Mouse (Mus musculus): ENCODE results near the gene Gm10198. TPM values are rescaled to one million over a fixed set of nuclear protein-coding genes. Genes with fewer than 3 reads are reported as not detected.

The Gm10198 gene
- total and polyA plus RNA-seq, 3 experiments, result not detected

DNA sequence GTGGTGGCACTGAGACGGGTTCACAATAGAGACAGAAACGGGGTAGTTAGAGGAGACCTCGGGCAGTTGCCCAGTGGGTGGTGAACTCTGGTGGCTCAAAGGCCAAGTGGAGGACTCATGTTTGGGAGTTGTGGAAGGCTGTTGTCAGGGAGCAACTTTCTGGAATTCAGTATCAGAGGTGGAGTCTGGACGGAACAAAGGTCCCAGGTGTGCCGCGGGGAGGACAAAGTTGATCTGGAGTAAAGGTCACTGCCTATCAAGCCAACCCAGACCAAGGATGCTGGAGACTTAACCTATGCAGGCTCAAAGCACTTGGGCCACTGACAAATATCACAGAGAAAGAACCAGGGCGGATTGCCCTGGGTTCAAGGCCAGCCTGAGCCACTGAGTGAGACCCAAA lies 5.5 kb downstream of the Gm10198 start:
- no peaks in the 10 kb centered on the region for H3K4me1 ChIP-seq (ENCODE audit: control insufficient read depth in 1 of 2, insufficient read depth in 2 of 2, low read length in 2 of 2)
- no peak overlapping the region for H3K4me3 ChIP-seq (ENCODE audit: control insufficient read depth in 1 of 2, insufficient read depth in 1 of 2, low read depth in 2 of 2, low read length in 2 of 2)
- H3K36me3 ChIP-seq (ENCODE audit: control insufficient read depth in 1 of 2, insufficient read depth in 2 of 2, low read length in 2 of 2), result no peaks in the 10 kb centered on the region
- TF ChIP-seq MEF2A (IDR thresholded peaks at IDR 0.05; ENCODE audit: extremely low read depth, insufficient replicate concordance, low read depth, low read length, poor library complexity, severe bottlenecking), result no peak
- TF ChIP-seq TAL1 (IDR thresholded peaks at IDR 0.05; ENCODE audit: low read length), result no peak
- TF ChIP-seq ZMIZ1 (IDR thresholded peaks at IDR 0.05; ENCODE audit: low read depth, low read length), result no peak
- no peak for TF ChIP-seq GABPA (IDR thresholded peaks at IDR 0.05; ENCODE audit: low read depth, low read length)
- no peak for TF ChIP-seq GATA1 (IDR thresholded peaks at IDR 0.05; ENCODE audit: low read depth, low read length)
- no peak for TF ChIP-seq TBP (IDR thresholded peaks at IDR 0.05; ENCODE audit: low read depth, low read length)
- no peak for DNase-seq (ENCODE audit: low read depth, low spot score)
- H3K27ac ChIP-seq (ENCODE audit: control insufficient read depth, low read depth, low read length), result no peak overlapping the region
- H3K79me2 ChIP-seq (ENCODE audit: control insufficient read depth, insufficient read depth, low read length, poor library complexity), result no peaks in the 10 kb centered on the region
- no peak overlapping the region for H3K9ac ChIP-seq (ENCODE audit: control insufficient read depth, low read depth, low read length, poor library complexity, severe bottlenecking)
- H3K9me3 ChIP-seq (replicated peaks; ENCODE audit: insufficient read depth, low read length), result no peaks in the 10 kb centered on the region
- no peaks in the 10 kb centered on the region for H3K27me3 ChIP-seq (ENCODE audit: control insufficient read depth in 1 of 2, insufficient read depth in 2 of 2, low read length in 2 of 2)

DNA sequence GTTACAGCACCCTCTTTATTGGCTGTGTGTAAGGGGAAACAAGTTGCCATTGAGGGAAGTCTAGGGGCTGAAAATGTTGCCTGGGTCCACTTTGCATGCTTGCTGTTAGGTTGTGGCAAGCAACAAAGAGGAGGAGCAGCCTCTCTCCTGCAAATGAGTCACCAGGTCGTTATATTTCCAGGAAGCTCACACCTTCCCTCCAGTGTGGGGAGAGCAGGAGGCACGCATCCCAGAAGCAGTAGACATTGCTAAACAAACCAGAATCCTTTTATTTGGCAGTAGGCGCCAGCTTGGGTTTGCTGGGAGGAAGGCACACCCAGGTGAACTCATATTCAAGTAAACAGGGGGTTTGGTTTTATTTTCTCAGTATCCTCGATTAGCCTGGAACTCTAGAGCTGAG lies 8.8 kb downstream of the Gm10198 start:
- TF ChIP-seq USF2 (IDR thresholded peaks at IDR 0.05; ENCODE audit: borderline replicate concordance in 1 of 2, insufficient read depth in 1 of 2, low read depth in 1 of 2, low read length in 2 of 2) (no peak), NRF1 (IDR thresholded peaks at IDR 0.05; ENCODE audit: insufficient read depth, low read depth, low read length, poor library complexity, severe bottlenecking) (no peak), USF1 (IDR thresholded peaks at IDR 0.05; ENCODE audit: low read depth, low read length) (no peak)
- Histone ChIP-seq H3K36me3 (ENCODE audit: control insufficient read depth in 1 of 2, insufficient read depth in 2 of 2, low read length in 2 of 2) (no peaks in the 10 kb centered on the region), H3K9ac (ENCODE audit: control insufficient read depth, low read depth, low read length, poor library complexity, severe bottlenecking) (no peak overlapping the region), H3K27me3 (ENCODE audit: control insufficient read depth in 1 of 2, insufficient read depth in 2 of 2, low read length in 2 of 2) (no peaks in the 10 kb centered on the region; a peak in 1 of 4 replicates), H3K4me3 (ENCODE audit: control insufficient read depth in 1 of 2, insufficient read depth in 1 of 2, low read depth in 2 of 2, low read length in 2 of 2) (no peak overlapping the region), H3K9me3 (replicated peaks; ENCODE audit: insufficient read depth, low read length) (no peaks in the 10 kb centered on the region), H3K4me1 (ENCODE audit: control insufficient read depth in 1 of 2, insufficient read depth in 2 of 2, low read length in 2 of 2) (no peaks in the 10 kb centered on the region), H3K79me2 (ENCODE audit: control insufficient read depth, insufficient read depth, low read length, poor library complexity) (no peaks in the 10 kb centered on the region), H3K27ac (ENCODE audit: control insufficient read depth, low read depth, low read length) (no peak overlapping the region)
- DNase-seq (ENCODE audit: low read depth, low spot score), result no peak

DNA sequence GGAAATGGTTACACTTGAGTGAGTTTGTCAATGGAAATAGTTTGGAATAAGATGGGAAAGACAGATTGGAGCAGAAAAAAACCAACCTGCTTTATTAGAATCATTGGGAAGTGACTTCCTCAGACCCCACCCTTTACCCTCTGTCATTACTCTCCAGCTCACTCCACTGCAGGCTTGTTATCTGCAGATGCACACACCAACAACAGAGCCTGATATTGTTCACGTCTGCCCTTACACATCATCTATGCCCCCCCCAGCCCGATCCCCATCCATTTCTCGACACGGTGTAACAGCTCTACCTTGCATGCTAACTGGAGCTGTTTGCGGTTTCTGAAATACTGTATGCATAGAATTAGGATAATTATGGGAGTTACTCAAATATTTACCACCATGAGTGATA lies 12.2 kb downstream of the Gm10198 start:
- Histone ChIP-seq H3K36me3 (ENCODE audit: control insufficient read depth in 1 of 2, insufficient read depth in 2 of 2, low read length in 2 of 2) (no peaks in the 10 kb centered on the region), H3K9ac (ENCODE audit: control insufficient read depth, low read depth, low read length, poor library complexity, severe bottlenecking) (no peak overlapping the region), H3K27ac (ENCODE audit: control insufficient read depth, low read depth, low read length) (no peak overlapping the region), H3K9me3 (replicated peaks; ENCODE audit: insufficient read depth, low read length) (no peaks in the 10 kb centered on the region), H3K79me2 (ENCODE audit: control insufficient read depth, insufficient read depth, low read length, poor library complexity) (no peaks in the 10 kb centered on the region), H3K4me1 (ENCODE audit: control insufficient read depth in 1 of 2, insufficient read depth in 2 of 2, low read length in 2 of 2) (no peaks in the 10 kb centered on the region), H3K27me3 (ENCODE audit: control insufficient read depth in 1 of 2, insufficient read depth in 2 of 2, low read length in 2 of 2) (no peaks in the 10 kb centered on the region; a peak in 1 of 4 replicates), H3K4me3 (ENCODE audit: control insufficient read depth in 1 of 2, insufficient read depth in 1 of 2, low read depth in 2 of 2, low read length in 2 of 2) (no peak overlapping the region)
- TF ChIP-seq ETS1 (IDR thresholded peaks at IDR 0.05; ENCODE audit: low read depth, low read length) (no peak), HCFC1 (IDR thresholded peaks at IDR 0.05; ENCODE audit: low read depth, low read length) (no peak), NELFE (IDR thresholded peaks at IDR 0.05; ENCODE audit: low read depth, low read length) (no peak), KAT2A (conservative IDR thresholded peaks at IDR 0.05; ENCODE audit: low read depth, low read length) (no peak), ZNF384 (IDR thresholded peaks at IDR 0.05; ENCODE audit: low read depth, low read length) (no peak), MEF2A (IDR thresholded peaks at IDR 0.05; ENCODE audit: extremely low read depth, insufficient replicate concordance, low read depth, low read length, poor library complexity, severe bottlenecking) (no peak), EP300 (IDR thresholded peaks at IDR 0.05; ENCODE audit: low read depth in 1 of 2, low read length in 2 of 2) (no peak)
- DNase-seq (ENCODE audit: low read depth, low spot score), result peak; percentile 12
